Mouse (Mus musculus): ENCODE measurements around the gene Fggy.

Fggy gene

DNA sequence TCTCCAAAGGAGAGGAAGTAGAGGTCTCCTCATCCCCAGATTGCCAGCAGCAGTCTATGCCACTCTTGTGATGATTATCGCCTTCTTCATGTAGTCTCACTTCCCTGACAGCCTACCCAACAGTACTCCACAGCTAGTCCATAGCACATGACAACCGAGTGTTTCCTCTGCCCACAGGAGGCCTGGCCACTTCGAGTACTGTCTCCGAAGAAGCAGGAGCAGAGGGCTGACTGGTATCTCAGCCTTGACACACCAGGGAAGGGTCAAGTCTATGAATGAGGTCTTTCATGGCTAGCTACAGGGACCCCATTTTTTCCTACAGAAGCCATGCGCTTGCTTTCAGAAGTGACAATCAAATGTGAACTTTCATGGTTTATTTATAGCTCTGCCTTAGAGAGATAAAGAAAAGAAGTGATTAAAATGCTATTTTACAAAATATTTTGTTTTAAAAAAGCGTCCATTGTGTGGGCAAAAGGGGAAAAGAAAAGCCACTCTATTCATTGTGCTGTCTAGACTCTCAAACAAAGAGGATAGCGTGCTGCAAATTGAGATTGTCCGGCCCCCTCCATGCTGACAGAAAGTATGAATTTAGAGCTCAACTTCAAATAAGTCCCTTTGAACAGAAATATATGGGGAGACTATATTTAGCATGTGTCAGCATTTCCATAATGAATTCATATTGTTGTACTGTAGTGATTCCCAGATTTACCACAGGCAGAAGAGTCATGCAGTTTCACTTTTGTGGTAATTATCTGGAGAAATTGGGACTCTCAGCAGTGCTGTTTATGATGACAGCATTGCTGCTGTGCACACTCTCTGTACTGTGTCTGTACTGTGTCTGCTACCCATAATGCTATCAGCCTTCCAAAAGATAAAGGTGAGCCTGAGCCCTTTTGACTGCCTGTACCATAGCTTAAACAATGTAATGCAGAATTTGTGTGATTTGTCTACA is 358.6 kb downstream of the Fggy start:
- DNase-seq: no peak

DNA sequence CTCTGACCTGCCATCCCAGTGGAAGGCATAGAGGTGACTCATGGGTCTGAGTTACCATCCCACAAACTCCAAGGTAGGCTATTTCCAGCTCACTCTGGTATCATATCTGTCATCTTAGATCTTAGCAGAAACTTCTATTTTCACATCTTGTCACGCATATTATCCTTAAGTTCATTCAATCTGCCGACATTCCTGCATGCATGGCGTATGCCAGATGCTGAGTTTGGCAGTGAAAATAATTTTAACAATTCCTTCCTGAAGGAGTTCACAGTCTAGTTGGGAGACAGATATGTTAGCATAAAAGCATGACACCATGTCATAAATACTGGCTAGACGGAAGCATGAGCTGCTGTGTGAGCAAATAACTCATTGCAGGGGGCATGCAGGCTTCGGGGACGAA is 360.4 kb downstream of the Fggy start:
- DNase-seq: no peak

DNA sequence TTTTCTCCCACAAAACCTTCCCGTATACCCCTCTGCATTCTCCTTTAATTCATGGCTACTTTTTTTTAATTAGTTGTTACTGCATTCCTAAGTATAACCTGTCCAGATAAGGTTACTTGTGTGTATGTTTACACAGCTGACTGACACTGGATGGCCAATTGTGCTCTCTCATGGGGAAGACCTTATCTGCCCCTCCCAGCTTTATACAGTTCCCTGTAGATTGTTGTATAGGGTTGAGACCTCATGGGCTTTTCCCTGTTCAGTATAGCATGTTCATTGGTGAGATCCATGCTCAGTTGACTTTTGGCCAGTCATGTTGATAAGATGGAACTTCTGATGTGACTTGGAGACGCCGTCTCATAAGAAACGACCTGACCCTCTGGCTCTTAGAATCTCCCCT is 363.1 kb downstream of the Fggy start:
- DNase-seq: no peak

DNA sequence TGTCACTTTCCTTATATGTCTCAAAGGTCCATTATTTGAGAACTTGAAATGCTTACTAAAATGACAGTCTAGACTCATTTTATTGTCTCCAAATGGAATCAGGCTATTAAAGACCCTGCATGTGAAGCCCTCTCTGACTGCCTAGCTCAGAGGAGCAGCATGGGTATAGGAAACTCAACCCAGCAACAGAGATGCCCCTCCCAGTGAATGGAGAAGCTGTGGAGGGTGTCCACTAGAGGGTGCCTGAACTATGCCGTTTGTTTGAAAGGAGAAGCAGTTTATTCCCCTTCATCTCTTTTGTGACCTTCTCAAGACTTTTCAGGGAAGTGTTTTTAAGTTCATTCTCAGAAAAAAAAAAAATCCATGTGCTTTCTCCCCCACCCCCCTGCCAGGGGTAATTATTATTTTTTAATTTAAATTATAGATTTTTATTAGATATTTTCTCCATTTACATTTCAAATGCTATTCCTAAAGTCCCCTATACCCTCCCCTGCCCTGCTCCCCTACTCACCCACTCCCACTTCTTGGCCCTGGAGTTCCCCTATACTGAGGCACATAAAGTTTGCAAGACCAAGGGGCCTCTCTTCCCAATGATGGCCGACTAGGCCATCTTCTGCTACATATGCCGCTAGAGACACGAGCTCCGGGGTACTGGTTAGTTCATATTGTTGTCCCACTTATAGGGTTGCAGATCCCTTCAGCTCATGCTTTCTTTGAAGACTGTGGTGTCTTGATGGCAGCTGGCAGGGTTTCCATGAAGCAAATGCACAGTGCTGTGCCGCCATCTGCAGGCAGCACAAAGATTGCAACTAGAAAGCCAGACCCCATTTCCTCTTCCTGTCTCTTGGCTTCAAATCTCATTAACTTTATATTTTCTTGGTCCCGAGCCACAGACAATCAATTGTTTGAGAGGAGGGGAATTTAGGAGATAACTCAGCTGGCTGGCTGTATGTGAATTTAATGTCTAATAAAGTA is 367.2 kb downstream of the Fggy start:
- peak; percentile 81 for DNase-seq

DNA sequence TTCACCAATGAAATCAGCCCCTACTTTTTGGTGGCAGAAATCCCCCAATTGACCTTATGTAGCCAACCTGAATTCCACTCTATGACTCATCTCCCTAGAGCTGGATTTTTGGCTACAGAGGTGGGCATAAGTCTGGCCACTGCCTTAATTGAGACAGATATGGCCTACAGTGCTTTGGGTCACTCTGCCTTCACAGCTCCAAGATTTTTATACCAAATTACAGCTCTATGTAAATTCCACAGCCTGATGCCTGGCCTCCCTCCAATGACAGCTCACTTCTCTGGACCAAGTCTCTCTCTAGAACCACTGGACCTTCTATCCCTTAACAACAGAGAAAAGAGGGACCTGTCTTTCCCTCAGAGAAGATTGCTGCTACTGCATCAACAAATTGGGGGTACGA is 371.5 kb downstream of the Fggy start:
- no peak for DNase-seq

DNA sequence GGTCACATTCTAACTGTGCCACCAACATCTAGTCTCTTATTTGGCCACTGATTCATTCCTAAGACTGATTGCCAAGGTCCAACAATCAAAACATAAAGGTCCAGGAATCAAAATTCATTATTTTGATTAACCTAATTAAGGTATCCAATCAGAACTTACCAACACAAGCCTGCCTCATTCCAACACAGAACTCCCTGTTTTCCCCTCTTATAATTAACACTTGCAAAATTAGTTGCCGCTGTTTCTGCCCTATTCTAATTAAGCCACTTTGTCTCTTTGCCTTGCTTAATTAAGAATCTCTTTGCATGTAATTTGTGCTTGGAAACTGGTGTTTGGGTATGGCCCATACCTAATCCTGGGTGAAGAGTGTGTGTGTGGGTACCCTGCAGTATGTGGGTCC is 372.6 kb downstream of the Fggy start:
- no peak for DNase-seq

DNA sequence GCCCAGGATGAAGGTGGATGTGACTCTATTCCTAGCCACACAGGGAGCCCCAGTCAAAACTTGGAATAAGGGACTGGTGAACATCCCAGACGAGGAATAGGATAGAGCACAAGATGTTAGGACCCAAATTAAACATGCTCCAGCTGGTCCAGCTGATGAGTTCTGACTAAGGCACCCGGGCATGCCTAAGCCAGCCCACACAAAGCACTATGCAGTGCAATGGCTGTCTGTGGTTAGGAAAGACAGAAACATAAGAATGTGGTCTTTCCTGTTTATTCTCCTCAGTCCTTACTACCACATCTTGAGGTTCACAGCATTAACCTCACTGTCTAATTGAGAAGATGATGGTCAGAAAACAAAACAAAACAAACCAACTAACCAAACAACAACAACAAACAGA is 374.0 kb downstream of the Fggy start:
- no peak for DNase-seq

DNA sequence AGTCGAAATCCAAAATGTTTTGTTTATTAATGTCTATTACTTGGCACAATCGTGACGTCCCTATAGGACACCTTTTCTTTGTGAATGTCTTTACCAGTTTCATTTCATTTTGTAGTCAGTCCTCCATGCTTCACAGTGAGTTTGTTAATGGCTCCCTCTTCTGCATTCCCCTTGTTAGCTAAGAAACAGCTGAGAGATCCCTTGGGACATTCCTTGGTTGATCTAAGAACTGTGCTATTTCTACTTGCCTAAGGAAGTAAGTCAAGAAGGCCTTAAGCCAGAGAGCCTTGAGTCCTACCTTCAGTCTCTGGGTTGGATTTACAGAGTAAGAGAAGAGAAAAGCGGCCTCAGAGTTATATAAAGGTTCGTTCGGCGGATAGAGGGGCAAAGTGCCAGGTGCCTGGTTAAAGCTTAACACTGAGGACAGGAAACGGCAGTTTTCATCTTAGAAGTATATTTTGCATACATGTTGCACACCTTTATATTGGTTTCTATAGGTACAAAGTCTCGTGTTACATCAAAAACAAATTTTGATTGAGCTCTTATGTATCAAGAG is 376.6 kb downstream of the Fggy start:
- DNase-seq: no peak

DNA sequence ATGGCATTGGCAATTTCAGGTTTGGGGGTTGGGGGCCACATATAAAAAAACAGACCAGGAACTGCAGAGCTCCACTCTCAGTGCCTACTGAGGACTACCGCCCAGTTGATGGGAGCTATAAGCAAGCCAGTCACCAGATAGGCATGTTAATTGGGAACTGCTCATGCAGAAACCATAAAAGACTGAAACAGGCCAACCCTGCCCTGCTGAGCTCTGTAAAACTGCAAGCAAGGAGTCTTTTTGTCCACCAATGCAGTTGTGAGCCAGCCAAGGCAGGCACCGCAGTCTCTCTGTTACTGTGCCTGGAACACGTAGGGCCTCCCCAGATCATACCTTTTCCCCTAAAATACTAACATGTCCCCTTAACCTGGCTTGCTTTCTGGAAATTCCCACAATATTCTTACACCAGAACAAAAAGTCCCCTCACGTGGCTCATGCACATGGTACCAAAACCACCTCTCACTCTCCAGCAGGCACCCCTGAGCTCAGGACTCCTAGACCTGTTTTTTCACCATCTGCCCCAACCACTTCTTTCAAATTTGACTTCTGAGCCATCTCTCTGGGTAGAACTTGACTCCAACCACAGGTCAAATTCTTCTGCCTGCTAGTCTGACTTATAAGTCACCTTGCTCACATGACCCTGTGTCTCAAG is 377.2 kb downstream of the Fggy start:
- DNase-seq: no peak

DNA sequence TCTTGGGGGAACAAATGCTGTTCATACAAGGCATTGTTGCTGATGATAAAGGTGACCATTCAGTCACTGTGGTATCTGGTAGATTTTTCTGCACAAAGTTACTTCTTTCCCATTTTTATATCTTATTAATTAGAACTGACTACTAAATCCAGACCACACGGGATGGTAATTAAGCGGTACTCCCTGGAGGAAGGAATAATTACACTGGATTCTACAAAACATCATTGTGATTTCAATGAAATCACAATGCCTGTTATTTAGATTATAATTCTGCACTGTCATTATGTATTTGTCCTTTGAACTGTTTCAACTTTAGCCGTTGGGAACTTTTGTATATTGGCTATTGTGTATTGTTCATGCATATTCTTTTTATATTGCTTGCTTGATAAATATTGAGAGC is 381.4 kb downstream of the Fggy start:
- no peak for DNase-seq

DNA sequence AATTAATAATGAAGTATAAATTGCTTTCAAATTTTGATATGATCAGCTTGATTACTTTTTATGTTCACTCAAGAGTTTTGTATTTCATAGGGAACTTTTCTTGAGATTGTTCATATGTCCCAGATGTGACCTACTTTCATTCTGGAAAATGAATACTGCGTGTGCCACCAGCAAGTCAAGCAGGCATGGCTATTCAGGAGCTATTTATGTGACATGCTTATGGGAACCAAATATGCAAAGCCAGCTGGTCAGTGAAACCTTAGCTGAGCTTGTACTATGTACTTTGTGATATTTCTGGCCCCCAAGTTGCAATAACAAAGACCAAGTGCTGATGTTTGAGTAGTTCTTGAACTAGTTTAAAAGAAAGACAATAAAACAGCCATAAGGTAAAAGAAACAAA is 390.6 kb downstream of the Fggy start:
- no peak for DNase-seq

DNA sequence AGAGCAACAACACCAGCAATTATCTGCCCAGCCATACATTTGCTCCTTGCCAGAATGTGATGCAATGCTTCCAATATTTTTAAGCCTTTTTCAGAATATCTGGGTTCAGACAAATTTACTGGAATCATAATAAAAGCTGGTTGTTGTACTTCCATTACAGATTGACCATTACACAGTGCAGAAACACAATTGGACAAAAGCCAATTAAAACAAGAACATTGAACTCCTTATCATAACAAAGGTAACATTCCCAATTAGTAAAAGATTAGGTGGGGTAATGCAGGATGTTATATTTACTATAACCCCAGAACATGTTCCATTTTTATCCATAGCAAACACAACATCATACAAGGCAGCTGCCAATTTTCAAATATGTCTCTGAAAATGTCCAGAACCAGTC is 396.0 kb downstream of the Fggy start:
- no peak for DNase-seq

DNA sequence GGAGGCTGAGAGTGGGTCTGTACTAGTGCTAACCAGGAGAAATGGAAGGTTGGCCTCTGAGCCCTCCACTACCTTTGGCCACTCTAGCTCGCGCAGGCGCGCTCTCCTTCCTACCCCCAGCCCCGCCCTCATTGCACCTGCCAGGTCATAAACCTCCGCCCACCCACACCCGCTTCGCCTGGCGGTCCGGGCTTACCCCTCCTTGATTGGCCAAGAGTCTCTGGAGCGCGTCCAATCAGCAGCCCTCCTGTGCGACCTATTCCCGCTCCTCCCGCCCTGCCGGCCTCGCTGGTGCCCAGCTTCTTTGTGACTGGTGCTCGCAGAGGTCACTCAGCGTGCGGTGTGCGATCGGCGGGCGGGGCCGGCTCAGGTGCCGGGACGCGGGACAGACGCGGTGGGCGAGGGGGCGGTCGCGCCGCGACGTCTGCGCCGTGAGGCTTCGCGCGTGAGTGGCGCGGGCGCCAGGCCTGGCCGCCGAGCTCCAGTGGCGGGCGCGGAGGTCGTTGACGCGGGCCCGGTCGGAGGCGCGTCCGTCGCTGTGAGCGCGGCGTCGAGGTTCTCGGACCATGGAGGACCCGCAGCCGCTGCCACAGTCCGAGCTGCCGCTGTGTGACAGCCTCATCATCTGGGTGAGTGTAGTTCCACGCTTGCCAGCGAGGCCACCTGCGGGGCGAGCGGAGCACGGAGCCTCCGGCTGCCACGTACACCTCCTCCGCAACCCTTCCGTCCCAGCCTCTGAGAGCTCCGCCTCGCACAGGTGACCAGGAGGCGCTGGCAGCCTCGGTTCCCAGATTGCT is 409.8 kb downstream of the Fggy start, which contains the start of gene Hook1:
Gene Hook1, plus strand, starts transcription at position 313 of the 797 bp plus-strand sequence.
- DNase-seq: peak; percentile 91
